Mouse (Mus musculus): ENCODE measurements around the gene Gm44503. TPM values are rescaled to one million over a fixed set of nuclear protein-coding genes. Genes with fewer than 3 reads are reported as not detected.

The Gm44503 gene
- polyA plus RNA-seq, 1 experiment from 2014 or later: not detected

GRCm38 (mm10) chr9:73050606-73051005 is 92.0 kb downstream of the Gm44503 start:
- 59% methylated on average over 8 of the region's 8 CpGs for WGBS
- Histone ChIP-seq H3K9me3 (replicated peaks) (no peaks in the 10 kb centered on the region), H3K4me1 (replicated peaks) (peaks cover 5% of the 10 kb centered on the region; the same call in 1 of the 2 replicates), H3K36me3 (no peaks in the 10 kb centered on the region), H3K27ac (ENCODE audit: poor library complexity, severe bottlenecking) (no peak overlapping the region), H3K4me2 (no peak overlapping the region), H3K4me3 (no peak overlapping the region), H3K27me3 (replicated peaks) (no peaks in the 10 kb centered on the region), H3K9ac (no peak overlapping the region)
- no peak for ATAC-seq (ENCODE audit: insufficient number of reproducible peaks, low FRiP score)

- H3K36me3 ChIP-seq: no peaks in the 10 kb centered on the region
- H3K9ac ChIP-seq: no peak overlapping the region
- no peak overlapping the region for H3K4me3 ChIP-seq
- H3K27me3 ChIP-seq (replicated peaks): no peaks in the 10 kb centered on the region
- ATAC-seq (ENCODE audit: insufficient number of reproducible peaks, low FRiP score): no peak
- 56% methylated on average over 10 of the region's 10 CpGs for WGBS
- H3K27ac ChIP-seq (ENCODE audit: poor library complexity, severe bottlenecking): no peak overlapping the region
- 0 out of 2 replicates have a peak, but pooled peaks cover 5% of the 10 kb centered on the region for H3K4me1 ChIP-seq (replicated peaks)
- no peaks in the 10 kb centered on the region for H3K9me3 ChIP-seq (replicated peaks)
- H3K4me2 ChIP-seq: no peak overlapping the region
These were observed 96.8 kb downstream of the Gm44503 start for GRCm38 (mm10) chr9:73055441-73055911.

GRCm38 (mm10) chr9:73059224-73059623 is 100.6 kb downstream of the Gm44503 start:
- no peaks in the 10 kb centered on the region for H3K9me3 ChIP-seq (replicated peaks)
- ATAC-seq (ENCODE audit: insufficient number of reproducible peaks, low FRiP score): no peak
- H3K36me3 ChIP-seq: no peaks in the 10 kb centered on the region
- no peak overlapping the region for H3K4me3 ChIP-seq
- H3K27ac ChIP-seq (ENCODE audit: poor library complexity, severe bottlenecking): no peak overlapping the region
- H3K4me2 ChIP-seq: no peak overlapping the region
- H3K27me3 ChIP-seq (replicated peaks): no peaks in the 10 kb centered on the region
- 76% methylated on average over 4 of the region's 4 CpGs for WGBS
- H3K9ac ChIP-seq: no peak overlapping the region
- H3K4me1 ChIP-seq (replicated peaks): peaks cover 15% of the 10 kb centered on the region

GRCm38 (mm10) chr9:73063621-73064290 is 105.1 kb downstream of the Gm44503 start:
- no peak for ATAC-seq (ENCODE audit: insufficient number of reproducible peaks, low FRiP score)
- no peaks in the 10 kb centered on the region for H3K27me3 ChIP-seq (replicated peaks)
- H3K27ac ChIP-seq (ENCODE audit: poor library complexity, severe bottlenecking): no peak overlapping the region
- no peaks in the 10 kb centered on the region for H3K9me3 ChIP-seq (replicated peaks)
- 21% methylated on average over 15 of the region's 15 CpGs for WGBS
- peaks cover 26% of the 10 kb centered on the region for H3K4me1 ChIP-seq (replicated peaks)
- peak overlapping the region; percentile 58 for H3K4me2 ChIP-seq
- 0 out of 2 replicates have a peak overlapping the region, but pooled peaks have one; percentile 31 for H3K9ac ChIP-seq
- no peaks in the 10 kb centered on the region for H3K36me3 ChIP-seq
- no peak overlapping the region for H3K4me3 ChIP-seq

Small RNAs within 50 kb of the gene (microRNA-seq; reads per million reads assigned to microRNA genes)
- gene Gm27353: not detected

Other genes starting within 250 kb of the Gm44503 start
- 2.2 and 2.7 TPM in 2 replicates for gene Prtg, start 152.0 kb upstream of the Gm44503 start, polyA plus RNA-seq (2016; fragmentation: Nextera tagmentation; extraction: Ambion mirVana)
- gene Pygo1, start 33.2 kb upstream of the Gm44503 start, polyA plus RNA-seq (2016; fragmentation: Nextera tagmentation; extraction: Ambion mirVana): 2.9 and 3.0 TPM in 2 replicates
- gene Dyx1c1, start 67 bp upstream of the Gm44503 start, polyA plus RNA-seq (2016; fragmentation: Nextera tagmentation; extraction: Ambion mirVana): 0.68 and 0.73 TPM in 2 replicates
- gene Ccpg1os, start 26.5 kb downstream of the Gm44503 start, polyA plus RNA-seq (2016; fragmentation: Nextera tagmentation; extraction: Ambion mirVana): 12.0 and 14.9 TPM in 2 replicates
- 34.3 and 35.0 TPM in 2 replicates for gene Ccpg1, start 26.6 kb downstream of the Gm44503 start, polyA plus RNA-seq (2016; fragmentation: Nextera tagmentation; extraction: Ambion mirVana)
- gene Pigb, start 81.5 kb downstream of the Gm44503 start, polyA plus RNA-seq (2016; fragmentation: Nextera tagmentation; extraction: Ambion mirVana): 7.9 and 9.5 TPM in 2 replicates
- gene Rab27a, start 86.0 kb downstream of the Gm44503 start, polyA plus RNA-seq (2016; fragmentation: Nextera tagmentation; extraction: Ambion mirVana): 3.8 and 4.0 TPM in 2 replicates
- not detected in 2 replicates for gene Khdc3, start 143.0 kb downstream of the Gm44503 start, polyA plus RNA-seq (2016; fragmentation: Nextera tagmentation; extraction: Ambion mirVana)
- gene Gm20509, start 143.6 kb downstream of the Gm44503 start, polyA plus RNA-seq (2016; fragmentation: Nextera tagmentation; extraction: Ambion mirVana): not detected in 2 replicates
- gene Rsl24d1, start 154.6 kb downstream of the Gm44503 start, polyA plus RNA-seq (2016; fragmentation: Nextera tagmentation; extraction: Ambion mirVana): 91.4 and 95.0 TPM in 2 replicates